Mouse (Mus musculus) small intestine, adult 2 months (tissue): ENCODE data around the gene Ffar3.
"Not testable (repeated sequence)": the region's sequence is repeated elsewhere in the genome, so short reads cannot be mapped to it uniquely, and the experiment has no call there.

Source experiments
- CTCF ChIP-seq: fragments of 200-500 bp; IDR thresholded peaks from 2 replicates; pipeline ENCODE4 v1.5.1; 2012; ENCODE audit warnings: low read depth, mild to moderate bottlenecking, control low read depth, inconsistent platforms, low read length, moderate library complexity, mixed read lengths; ENCODE audit not compliant: insufficient replicate concordance, insufficient read length; ENCODE audit errors: extremely low read depth
- POLR2A ChIP-seq: fragments of 200-500 bp; IDR thresholded peaks from 2 replicates; pipeline ENCODE4 v1.6.1; 2012; ENCODE audit warnings: low read depth, mild to moderate bottlenecking, control low read depth, inconsistent platforms, low read length, moderate library complexity

- TF ChIP-seq POLR2A, CTCF: not testable (repeated sequence)
Measured at GRCm38 (mm10) chr7:30828871-30829270, 27.1 kb downstream of the Ffar3 start.
